Mouse (Mus musculus) adrenal gland, postnatal 4 days (tissue): ENCODE measurements around the gene Mrps16. TPM values are rescaled to one million over a fixed set of nuclear protein-coding genes. Genes with fewer than 3 reads are reported as not detected.
A peak's percentile ranks its signal among the peaks of the same experiment; 100 is the strongest.

Experiments used
- DNase-seq, 2 experiments: peaks; one replicate each; pipeline ENCODE4 v3.0.0; 2021 to 2022; ENCODE audit warnings: low spot score in 2 of 2, mixed read lengths in 2 of 2
- long read RNA-seq, 2 experiments: library from polyadenylated mRNA; stranded (forward); transcript quantifications; one replicate each; pipeline ENCODE4 v2.0.0; 2021
- total RNA-seq, 2 experiments: library from RNA; stranded (reverse); gene quantifications; 2 replicates each; pipeline ENCODE4 v1.2.3; 2021

The Mrps16 gene
- total RNA-seq = 10 to 100 TPM; 73.0 to 74.9 TPM
- long read RNA-seq, experiment 1, transcript Mrps16-201 (3 exons, 2,572 nt) = major isoform, 61 of 86 reads
- long read RNA-seq, experiment 1, transcript Mrps16-202 (3 exons, 801 nt) = minor isoform, 9 of 86 reads
- long read RNA-seq, experiment 1, partial matches to known transcripts = 4 of 86 reads
- long read RNA-seq, experiment 1, other reads (novel, unspliced or antisense) = 12 of 86 reads
- long read RNA-seq, experiment 2, transcript Mrps16-201 (3 exons, 2,572 nt) = major isoform, 44 of 78 reads
- long read RNA-seq, experiment 2, transcript Mrps16-202 (3 exons, 801 nt) = minor isoform, 8 of 78 reads
- long read RNA-seq, experiment 2, partial matches to known transcripts = 4 of 78 reads
- long read RNA-seq, experiment 2, other reads (novel, unspliced or antisense) = 22 of 78 reads

DNA sequence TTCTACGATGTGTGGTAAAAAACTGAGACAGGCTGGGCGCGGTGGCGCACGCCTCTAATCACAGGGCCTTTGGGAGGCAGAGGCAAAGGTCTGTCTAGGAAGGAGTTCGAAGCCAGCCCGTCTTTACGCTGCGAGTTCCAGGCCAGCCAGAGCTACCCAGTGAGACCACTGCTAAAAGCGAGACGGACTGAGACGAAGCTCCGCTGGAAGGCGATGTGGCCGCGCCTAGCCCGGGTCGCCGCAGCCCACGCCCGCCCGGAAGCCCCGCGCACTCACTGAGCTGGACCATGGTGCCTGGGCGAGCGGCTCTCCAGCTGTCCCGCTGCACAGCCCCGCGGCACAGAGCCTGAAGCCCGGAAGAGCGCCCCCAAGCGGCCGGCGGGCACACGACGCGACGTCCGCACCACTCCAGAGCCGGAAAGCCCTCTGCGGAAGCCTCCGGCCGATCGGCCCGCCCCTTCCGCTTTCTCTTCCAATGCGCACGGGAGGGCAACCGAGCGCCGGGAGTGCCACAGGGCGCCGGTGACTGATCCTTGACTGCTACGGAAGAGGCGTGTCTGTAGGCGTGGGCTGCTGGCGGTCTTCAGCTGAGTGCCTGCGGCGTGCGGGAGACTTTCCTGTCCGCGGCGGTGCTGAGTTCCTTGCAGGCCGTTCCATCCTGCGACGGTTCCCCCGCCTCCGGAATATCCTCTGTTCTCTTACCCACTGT lies at the start of gene Mrps16:
TSS of gene Mrps16 (minus strand) at position 430 of the 709 bp plus-strand sequence.
- DNase-seq = peak; percentile 77 to 86

DNA sequence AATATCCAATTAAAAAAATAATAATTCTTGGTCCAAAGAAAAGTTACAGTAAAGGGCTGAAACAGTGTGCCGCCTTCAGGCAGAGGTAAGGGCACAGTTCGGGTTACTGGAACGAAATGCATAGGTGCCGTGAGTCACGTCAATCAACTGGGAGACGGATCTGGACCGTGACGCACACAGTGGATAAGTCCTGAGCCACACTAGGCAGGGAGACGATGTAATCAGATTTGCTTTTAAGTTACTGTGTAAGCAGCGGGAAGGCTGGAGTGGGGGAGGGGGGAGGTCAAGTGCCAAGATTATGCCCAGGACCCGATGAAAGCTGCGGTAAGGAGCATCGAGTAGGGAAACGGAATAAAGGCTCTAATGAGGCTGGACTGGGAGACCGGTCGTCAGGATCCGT lies 48.8 kb upstream of the Mrps16 start:
- no peak for DNase-seq

DNA sequence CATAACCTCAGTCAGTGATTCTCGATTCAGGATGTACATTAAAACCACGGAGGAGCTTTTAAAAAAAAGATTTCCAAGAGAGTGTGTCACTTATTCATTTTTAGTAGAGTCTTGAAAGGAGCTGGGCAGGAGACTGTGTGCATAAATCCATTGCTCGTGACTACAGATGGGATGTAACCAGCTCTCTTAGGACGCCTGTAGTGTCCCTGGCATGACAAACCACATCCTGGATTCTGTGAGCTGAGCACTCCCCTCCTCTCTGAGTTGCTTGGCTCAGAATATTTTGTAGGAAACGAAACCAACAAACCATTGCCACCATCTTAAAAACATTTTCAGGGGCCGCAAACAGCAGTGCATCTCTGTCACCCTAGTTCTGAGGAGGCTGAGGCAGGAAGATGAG lies 43.5 kb upstream of the Mrps16 start:
- no peak for DNase-seq

DNA sequence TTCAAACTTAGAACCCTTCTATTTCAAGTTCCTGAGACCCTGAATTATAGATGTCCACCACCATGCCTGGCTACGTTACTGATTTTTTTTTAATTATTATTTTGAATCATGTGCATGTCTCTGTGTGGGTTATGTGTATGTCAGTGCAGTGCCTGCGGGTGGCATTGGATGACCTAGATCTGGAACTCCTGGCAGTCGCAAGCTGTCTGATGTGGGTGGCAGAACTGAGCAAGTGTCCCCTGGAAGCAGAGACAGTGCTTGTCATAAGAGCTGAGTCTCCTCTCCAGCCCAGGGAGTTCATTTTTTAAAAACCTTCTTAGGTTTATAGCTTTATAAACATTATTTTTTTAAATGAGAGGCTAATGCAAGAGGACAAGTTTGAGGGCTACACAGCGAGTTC lies 39.0 kb upstream of the Mrps16 start:
- no peak for DNase-seq

DNA sequence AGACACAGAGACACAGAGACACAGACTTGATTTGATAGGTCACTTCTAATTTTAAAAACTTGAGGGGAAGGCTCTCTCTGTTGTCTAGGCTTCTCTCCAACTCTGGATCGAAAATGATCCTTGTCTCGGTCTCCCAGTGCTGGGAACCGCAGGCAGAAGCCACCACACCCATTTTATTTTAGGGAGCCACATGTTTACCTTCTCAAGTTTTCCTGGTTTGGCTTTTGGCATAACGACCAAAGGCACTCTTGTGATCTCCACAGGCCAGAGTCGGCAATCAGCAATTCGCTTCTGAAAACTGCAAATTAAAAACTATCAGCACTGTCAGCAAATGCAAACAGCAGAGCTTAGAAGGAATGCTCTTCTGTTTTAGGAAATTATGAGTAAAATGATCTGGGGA lies 38.3 kb upstream of the Mrps16 start:
- DNase-seq = no peak

DNA sequence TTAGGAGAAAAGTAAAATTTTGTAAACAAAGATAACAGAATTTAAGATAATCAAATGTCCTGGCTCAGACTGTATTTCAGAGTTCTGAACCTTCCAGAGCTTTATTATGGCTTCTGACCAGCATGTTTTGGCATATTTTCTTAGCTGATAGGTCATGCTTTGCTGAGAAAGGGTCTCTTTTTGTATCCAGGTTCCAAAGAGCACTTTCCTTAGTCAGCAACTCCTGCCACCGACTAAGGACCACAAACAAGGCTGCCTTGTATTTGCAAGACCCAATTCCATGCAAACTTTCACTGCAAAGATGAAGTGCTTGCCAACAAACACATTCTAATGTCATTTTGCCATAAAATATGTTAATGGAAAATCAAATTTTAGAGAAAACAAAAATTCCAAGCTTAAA lies 36.4 kb upstream of the Mrps16 start:
- DNase-seq = no peak

DNA sequence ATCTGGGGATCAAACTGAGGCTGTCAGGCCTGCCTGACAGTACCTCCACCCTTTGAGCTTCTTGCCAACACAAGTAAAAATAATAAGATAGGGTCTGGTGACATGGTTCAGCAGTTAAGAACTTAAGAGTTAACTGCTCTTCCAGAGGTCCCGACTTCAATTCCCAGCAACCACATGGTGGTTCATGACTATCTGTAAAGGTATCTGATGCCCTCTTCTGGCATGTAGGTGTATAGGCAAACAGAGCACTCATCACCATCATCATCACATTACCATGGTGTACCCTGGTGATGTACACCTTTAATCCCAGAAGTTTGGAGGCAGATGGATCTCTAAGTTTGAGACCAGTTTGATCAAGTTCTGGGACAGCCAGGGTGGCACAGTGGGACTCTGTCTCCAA lies 35.2 kb upstream of the Mrps16 start:
- no peak for DNase-seq

DNA sequence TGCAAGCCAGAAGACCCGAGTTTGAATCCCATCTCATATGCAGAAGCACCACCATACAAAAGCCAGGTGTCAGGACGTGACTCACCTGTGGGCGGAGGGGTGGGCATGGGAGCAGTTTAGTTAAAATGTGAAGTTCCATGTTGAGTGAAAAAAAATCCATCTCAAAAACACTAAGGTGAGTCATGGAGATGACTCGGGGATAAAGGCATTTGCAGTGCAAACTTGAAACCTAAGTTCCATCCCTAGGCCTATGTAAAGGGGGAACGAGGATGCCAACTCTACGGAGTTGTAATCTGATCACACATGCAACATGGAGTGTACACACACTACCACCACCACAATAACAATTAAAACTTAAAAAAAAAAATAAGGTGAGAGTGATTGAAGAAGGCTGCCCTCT lies 29.6 kb upstream of the Mrps16 start:
- no peak for DNase-seq

DNA sequence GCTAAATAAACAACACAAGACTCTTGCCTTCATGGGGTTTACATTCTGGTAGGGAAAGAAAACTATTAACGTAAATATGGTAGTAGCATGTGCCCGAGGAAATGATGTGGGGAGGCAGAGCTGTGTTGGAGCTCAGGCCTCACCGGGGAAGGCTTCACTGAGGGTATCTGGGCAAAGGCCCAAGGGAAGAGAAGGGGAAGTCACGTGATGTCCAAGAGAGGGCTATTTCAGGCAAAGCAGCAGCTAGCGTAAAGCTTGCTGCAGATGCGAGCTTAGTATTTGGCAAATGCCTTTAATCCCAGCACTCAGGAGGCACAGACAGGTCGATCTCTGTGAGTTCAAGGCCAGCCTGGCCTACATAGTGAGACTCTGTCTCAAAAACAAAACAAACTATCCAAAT lies 28.8 kb upstream of the Mrps16 start:
- no peak for DNase-seq

DNA sequence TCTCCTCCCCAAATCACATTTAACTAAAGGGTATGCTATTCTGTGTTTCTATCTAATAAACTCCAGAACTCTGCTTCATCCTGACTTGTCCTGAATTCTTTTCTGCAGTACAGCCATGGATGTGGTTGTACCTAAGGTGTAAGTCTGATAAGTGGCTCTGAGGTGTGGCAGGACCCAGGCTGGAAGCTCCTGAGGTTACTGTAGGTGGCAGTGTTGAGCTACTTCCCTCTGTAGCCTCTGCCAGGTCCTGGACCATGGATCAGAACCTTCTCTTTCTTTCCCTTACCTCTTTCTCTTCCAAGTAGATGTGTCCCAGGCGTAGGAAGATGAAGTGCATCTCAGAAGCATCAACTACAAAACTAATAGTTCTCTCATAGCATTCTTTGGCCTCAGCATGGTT lies 6.6 kb upstream of the Mrps16 start:
- DNase-seq = no peak

DNA sequence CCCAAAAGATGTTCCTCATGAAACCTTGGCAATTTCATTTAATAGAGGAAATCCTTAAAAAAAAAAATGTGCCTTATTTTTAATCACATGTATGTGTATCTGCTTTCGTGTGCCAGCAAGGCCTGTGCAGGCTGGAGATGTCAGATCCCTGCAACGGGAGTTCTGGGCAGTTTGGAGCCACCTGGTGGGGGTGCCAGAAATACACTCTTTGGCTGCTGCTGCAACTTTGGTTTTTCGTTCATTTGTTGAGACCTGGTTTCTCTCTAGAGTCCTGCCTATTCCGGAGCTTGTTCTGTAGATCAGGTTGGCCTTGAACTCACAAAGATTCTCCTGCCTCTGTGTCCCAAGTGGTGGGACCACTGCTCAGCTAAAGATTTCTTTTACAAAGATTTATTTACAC lies 5.4 kb upstream of the Mrps16 start:
- DNase-seq = peak in 1 of 2 experiments; percentile 27

DNA sequence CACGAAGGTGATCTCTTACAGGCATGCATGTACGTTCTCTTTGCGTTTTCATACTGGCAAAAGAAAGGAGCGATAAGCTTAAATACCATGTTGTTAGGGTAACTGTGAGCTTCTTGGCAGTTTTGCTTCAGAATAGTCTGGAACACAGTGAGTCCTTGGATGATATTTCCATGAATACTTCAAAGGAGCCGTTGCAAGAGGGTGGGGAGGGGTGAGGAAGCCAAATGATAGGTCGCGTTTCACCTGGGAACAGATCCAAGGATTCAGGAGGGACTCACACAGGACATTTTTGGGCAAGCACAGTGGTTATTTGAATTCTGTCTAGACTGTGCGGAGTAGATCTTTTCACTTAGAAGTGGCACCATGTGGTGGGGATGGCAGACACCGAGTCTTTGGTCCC lies 3.8 kb upstream of the Mrps16 start:
- no peak for DNase-seq

DNA sequence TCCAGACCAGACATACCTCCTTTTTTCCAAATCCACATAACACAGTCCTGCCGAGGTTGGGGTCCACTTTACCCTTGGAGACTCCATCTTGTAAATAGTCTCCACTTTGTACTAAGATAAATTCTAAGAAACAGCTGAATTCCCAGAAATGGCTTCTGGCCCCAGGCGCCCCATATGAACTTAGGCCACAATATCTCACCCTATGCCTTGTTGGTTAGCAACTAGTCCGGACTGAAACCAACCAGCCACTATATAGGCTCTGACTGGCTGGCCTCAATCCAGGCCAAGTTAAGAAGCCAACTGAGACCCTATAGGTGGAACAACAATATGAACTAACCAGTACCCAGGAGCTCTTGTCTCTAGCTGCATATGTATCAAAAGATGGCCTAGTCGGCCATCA lies 1.1 kb downstream of the Mrps16 start:
- DNase-seq = no peak

DNA sequence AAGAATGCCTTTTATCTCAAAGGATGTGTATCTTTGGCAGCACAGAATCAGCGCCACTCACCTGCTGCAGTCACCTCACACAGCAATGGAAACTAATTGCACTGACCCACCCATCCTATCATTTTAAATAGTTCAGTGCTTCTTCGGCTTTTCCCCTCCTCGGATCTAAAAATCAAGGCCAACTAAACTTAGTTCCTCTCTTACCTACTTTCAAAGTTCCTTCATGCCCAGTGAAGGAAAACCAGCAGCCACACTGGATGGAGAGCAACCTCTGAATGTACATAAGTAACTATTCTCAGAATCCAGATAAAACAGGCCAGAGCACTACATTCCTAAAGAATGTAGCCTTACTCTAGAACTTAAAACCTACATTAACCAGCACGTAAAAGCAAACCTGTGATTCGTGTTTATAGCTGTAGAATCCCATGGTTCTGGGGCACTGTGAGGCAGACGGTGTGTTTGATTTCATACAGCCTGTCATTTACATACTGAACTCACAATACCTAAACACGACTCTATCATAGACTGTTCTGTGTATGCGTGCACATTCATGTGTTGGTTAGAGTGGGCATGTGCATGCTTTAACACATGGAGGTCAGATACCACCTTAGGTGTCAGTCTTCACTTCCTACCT lies 3.9 kb downstream of the Mrps16 start:
- DNase-seq = no peak

DNA sequence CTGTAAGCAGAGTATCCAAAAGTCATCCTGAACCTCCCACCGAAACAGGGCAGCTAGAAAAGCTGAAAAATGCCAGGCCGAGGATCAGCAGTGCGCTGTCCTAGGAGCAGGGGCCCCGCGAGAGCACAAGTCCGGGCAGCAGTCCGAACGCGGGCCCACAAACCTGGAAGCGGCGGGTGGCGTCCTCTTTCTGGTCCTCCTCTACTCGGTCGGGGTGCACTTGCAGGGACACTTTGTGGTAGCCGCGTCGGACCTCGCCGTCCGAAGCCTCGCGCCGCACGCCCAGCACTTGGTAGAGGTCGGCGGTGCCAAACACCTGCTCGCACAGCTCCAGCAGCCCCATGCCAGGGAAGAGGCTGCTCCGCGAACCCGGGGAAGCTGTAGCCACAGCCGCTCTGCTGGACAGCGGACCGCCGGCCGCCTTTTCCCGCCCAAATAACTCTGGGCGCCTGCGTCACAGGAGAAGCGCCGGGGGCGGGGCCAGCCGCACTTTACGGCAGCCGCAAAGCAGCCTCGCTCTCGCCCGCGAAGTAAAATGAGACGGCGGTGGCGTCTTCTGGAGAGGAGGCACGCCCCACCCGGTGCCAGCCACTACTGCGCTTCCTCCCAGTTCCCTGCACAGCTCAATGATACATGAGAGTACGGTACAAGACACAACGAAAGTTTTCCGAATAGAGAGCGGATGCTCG lies 4.8 kb downstream of the Mrps16 start, which contains the start of gene Dnajc9:
TSS of gene Dnajc9 (minus strand) at position 470 of the 689 bp plus-strand sequence.
- peak; percentile 85 to 91 for DNase-seq

DNA sequence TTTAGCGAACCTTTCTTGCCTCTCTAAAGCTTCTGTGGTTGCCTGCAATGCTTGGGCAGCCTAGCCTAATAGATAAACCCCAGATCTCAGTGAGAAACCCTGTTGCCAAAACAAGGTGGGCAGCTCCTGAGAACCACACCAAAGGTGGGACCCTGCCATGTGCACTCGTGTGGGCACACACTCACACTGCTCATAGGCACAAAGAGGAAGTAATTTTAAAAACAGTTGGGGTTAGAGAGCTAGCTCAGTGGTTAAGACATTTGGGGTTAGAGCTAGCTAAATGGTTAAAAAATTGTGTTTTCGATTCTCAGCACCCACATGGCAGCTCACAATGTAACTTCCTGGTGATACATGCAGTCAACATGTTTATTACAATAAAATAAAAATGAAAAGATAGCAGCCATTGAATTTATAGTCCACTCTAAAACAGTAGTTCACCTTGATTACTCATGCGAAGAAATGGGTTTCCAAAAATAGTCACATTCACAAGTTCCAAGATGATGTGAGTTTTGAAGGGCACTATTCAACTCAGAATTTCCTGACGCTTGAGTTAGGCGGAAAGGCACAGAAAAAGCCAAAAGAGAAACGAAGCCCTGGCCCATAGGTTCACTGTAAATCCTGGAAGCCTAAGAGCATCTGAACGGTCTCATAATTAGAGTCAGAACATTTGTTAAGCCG lies 13.5 kb downstream of the Mrps16 start:
- no peak for DNase-seq

DNA sequence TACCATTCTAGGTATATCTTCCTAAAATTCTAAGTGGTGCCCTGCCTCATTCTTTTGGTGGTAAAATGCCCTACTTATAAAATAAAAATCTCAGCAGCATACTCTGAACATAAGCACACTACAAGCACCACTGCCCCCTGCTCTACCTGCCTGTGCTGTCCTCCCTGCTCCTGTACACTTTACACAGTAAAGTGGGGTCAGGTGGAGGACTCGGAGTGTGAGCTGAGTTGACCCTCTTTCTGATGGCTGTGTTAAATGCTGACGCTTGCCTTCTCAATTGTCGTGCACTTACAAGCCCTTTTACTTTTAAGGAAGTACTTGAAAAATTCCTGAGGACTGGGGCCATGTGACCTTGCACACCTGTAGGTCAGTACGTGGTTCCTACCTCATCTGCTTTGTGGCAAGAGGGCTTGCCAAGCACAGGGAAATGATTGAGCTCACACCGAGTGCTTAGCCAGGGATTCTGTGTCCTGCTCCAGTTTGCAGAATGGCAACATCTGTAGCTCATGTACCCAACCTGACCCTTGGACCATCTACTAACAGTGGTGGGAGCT lies 14.3 kb downstream of the Mrps16 start:
- no peak for DNase-seq

DNA sequence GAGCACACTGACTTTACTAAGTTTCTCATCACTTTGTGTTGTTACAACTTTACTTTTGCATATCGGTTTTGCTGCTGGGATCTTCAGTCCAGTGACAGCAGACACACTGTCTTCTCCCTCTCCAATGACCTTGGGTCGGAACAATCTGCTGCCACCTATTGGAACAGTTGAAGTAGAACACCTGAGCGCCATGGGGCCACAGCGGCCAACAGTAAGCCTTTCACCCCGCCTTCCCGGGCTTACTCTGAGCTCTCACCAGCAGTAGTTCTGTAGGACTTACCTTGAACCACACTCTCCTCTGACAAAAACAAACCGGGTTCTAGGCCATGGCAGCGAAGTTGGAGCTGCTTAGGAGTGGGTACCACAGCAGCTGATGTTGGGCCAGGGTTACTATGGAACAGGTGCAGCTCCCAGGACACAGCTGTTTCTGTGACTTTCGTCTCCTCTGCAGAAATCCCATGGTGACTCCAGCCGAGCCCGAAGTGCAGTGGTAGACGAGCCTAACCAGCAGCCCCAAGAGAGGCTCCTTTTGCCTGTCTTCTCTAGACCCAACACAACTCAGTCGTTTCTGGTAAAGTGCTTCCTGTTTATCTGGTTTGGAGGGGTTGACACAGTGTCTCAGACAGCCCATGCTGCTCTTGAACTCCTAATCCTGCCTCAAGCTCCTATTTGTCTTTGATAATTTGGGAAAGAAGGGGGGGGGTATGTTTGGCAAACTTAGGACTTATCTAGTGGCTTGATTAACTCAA lies 14.9 kb downstream of the Mrps16 start:
- DNase-seq = peak in 1 of 2 experiments; percentile 30

DNA sequence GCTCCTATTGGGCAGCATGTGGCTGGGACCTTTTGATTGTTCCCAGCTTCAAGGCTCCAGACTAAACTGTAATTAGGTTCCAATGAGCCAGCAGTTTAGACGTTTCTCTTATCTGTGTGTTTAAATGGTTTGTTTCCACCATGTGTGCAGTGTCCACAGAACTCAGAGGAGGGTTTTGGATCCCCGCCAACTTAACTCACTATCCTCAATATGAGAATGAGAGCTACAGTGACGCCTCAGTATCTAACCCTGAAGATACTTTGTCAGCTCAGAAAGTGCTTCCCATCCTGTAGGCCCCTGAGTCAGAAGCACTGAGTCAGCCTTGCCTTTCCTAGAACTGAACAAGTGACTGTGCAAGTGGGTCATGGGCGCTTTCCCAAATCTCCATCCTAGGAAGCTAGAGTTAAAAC lies 16.3 kb downstream of the Mrps16 start:
- DNase-seq = peak in 1 of 2 experiments; percentile 25

DNA sequence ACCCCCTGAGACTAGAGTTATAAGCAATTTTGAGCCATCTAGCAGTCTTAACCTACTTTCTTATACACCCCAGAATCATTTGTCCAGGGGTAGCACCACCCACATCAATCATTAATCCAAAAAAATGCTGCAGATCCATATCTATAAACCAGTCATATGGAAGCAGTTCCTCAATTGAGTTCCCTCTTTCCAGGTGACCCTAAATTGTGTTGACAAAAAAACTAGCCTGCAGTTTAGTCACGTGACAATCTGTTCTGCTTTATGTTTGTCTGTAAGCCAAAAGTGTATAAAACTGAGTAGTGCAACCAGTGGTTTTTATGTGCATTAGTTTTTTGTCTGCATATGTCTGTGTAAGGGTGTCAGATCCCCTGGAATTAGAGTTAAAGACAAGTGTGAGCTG lies 21.6 kb downstream of the Mrps16 start:
- no peak for DNase-seq
